Mouse (Mus musculus) intestine, postnatal 0 days (tissue): ENCODE data around the gene Lbhd1. TPM values are rescaled to one million over a fixed set of nuclear protein-coding genes. Genes with fewer than 3 reads are reported as not detected.
"Not testable (repeated sequence)": the region's sequence is repeated elsewhere in the genome, so short reads cannot be mapped to it uniquely, and the experiment has no call there.

Source experiments
- ATAC-seq: fragments of 200-750 bp; cut with Nextera tagmentation; 2 replicates; pipeline ENCODE4 v1.8.0; 2017; ENCODE audit warnings: mild to moderate bottlenecking, moderate TSS enrichment, moderate library complexity
- H3K27ac ChIP-seq: fragments of 300-500 bp; sonication (generic); 2 replicates; pipeline ENCODE4 v1.5.1; 2014; ENCODE audit warnings: mild to moderate bottlenecking, low read depth, low read length, moderate library complexity
- H3K27me3 ChIP-seq: fragments of 300-500 bp; sonication (generic); replicated peaks from 2 replicates; pipeline ENCODE4 v1.6.1; 2014; ENCODE audit warnings: low read length, mixed read lengths; ENCODE audit not compliant: control insufficient read depth, insufficient read depth
- H3K36me3 ChIP-seq: fragments of 300-500 bp; sonication (generic); 2 replicates; pipeline ENCODE4 v1.6.1; 2014; ENCODE audit warnings: mild to moderate bottlenecking, moderate library complexity; ENCODE audit not compliant: control insufficient read depth, insufficient read depth
- H3K4me1 ChIP-seq: fragments of 300-500 bp; sonication (generic); replicated peaks from 2 replicates; pipeline ENCODE4 v1.6.1; 2014; ENCODE audit warnings: antibody characterized with exemption, low read length, mixed read lengths; ENCODE audit not compliant: control insufficient read depth, insufficient read depth
- H3K4me2 ChIP-seq: fragments of 300-500 bp; sonication (generic); replicated peaks from 2 replicates; pipeline ENCODE4 v1.6.1; 2014; ENCODE audit warnings: low read depth, mild to moderate bottlenecking, moderate library complexity
- H3K4me3 ChIP-seq: fragments of 300-500 bp; sonication (generic); 2 replicates; pipeline ENCODE4 v1.5.1; 2014; ENCODE audit warnings: low read depth, low read length
- H3K9ac ChIP-seq: fragments of 300-500 bp; sonication (generic); 2 replicates; pipeline ENCODE4 v1.6.1; 2014; ENCODE audit warnings: mild to moderate bottlenecking, low read depth, low read length
- H3K9me3 ChIP-seq: fragments of 300-500 bp; sonication (generic); 2 replicates; pipeline ENCODE4 v1.6.1; 2016; ENCODE audit warnings: mixed run types; ENCODE audit not compliant: control insufficient read depth
- CTCF ChIP-seq: sonication (generic); IDR thresholded peaks from 2 replicates; pipeline ENCODE4 v1.5.1; 2016; ENCODE audit warnings: low read depth, mild to moderate bottlenecking, control low read depth, antibody characterized with exemption, moderate library complexity
- WGBS: fragments of 180-500 bp; shearing (Covaris S2); extraction: QIAGEN DNeasy Blood & Tissue Kit; methylation state at CpG from one replicate; pipeline ENCODE4 v1.1.7; 2014; 5-methylcytosine and 5-hydroxymethylcytosine counted together
- polyA plus RNA-seq: library from polyadenylated mRNA; unstranded; fragments of >200 nt; fragmentation: Nextera tagmentation; extraction: Ambion mirVana; gene quantifications from 2 replicates; pipeline ENCODE4 v1.2.1, GENCODE M21; 2015

Gene Lbhd1
- polyA plus RNA-seq, 1 experiment from 2014 or later, result 44.6 TPM

GRCm38 (mm10) chr19:8851639-8852038 is 31.9 kb upstream of the Lbhd1 start:
- H3K36me3 ChIP-seq, result peaks cover 13% of the 10 kb centered on the region
- 40% methylated on average over 7 of the region's 7 CpGs for WGBS
- peak overlapping the region; percentile 14; the same call in 1 of the 2 replicates for H3K4me2 ChIP-seq
- no peak overlapping the region for H3K4me3 ChIP-seq
- H3K9me3 ChIP-seq, result no peaks in the 10 kb centered on the region
- no peak overlapping the region for H3K9ac ChIP-seq
- no peaks in the 10 kb centered on the region for H3K4me1 ChIP-seq
- no peak overlapping the region for H3K27ac ChIP-seq
- H3K27me3 ChIP-seq, result no peaks in the 10 kb centered on the region
- no peak for ATAC-seq
- TF ChIP-seq CTCF, result peak; percentile 35

DNA sequence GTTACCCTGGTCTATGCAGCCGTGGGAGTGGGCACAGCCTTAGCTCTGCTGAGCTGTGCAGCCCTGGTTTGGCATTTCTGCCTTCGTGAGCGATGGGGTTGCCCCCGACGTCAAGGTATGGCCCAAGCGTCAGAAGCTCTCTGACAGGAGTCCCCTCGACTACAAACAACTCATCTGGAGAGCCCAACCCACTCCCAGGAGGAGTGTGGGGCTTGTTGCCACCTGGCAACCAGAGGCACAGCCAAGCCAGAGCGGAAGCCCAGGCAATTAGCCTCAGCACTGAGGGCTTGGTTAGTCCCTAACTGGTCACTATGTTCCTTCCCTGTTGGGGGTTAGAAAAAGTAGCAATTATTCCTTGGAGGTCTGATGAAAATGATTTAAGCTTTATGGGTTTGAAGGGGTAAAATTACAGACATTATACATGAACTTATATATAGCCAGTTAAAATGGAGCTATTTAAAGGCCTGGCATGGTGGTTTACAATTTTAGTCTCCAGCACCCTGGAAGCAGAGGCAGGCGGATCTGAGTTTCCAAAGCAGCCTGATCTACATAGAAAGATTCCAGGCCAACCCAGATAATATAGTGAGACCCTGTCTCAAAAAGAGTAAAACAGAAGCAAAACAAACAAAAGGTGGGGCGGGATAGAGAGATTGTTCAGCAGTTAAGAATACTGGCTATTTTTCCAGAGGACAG is 31.1 kb upstream of the Lbhd1 start:
- no peak overlapping the region for H3K4me3 ChIP-seq
- ATAC-seq, result no peak
- 47% methylated on average over 10 of the region's 10 CpGs for WGBS

DNA sequence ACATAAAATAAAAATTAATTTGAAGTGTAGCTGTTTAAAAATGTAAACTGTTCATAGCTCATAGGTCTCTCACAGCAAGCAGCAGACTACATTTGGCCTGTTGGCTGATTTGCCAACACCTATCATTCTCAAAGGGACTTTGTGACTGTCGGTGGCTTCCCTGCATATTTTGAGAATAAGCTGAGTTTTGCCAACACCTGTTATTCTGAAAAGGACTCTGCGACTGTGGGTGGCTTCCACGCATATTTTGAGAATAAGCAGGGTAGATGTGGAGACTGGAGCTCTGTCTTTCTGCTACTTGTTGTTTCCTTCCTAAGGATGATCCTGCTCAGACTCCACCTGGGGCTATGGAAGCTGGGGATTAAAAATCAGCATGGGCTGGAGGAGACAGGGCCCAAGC is 30.4 kb upstream of the Lbhd1 start:
- Histone ChIP-seq H3K4me1 (no peaks in the 10 kb centered on the region), H3K9ac (no peak overlapping the region), H3K9me3 (no peaks in the 10 kb centered on the region), H3K36me3 (no peaks in the 10 kb centered on the region), H3K4me3 (no peak overlapping the region), H3K27ac (no peak overlapping the region), H3K4me2 (no peak overlapping the region), H3K27me3 (no peaks in the 10 kb centered on the region)
- TF ChIP-seq CTCF, result no peak
- 83% methylated on average over 3 of the region's 3 CpGs for WGBS
- no peak for ATAC-seq

More for the DNA sequence above, 31.1 kb upstream of the Lbhd1 start:
- no peak overlapping the region for H3K9ac ChIP-seq
- no peaks in the 10 kb centered on the region for H3K4me1 ChIP-seq
- H3K27ac ChIP-seq, result no peak overlapping the region
- TF ChIP-seq CTCF, result no peak
- H3K4me2 ChIP-seq, result no peak overlapping the region
- no peaks in the 10 kb centered on the region for H3K9me3 ChIP-seq
- H3K36me3 ChIP-seq, result 0 out of 2 replicates have a peak, but pooled peaks cover 6% of the 10 kb centered on the region
- no peaks in the 10 kb centered on the region for H3K27me3 ChIP-seq

DNA sequence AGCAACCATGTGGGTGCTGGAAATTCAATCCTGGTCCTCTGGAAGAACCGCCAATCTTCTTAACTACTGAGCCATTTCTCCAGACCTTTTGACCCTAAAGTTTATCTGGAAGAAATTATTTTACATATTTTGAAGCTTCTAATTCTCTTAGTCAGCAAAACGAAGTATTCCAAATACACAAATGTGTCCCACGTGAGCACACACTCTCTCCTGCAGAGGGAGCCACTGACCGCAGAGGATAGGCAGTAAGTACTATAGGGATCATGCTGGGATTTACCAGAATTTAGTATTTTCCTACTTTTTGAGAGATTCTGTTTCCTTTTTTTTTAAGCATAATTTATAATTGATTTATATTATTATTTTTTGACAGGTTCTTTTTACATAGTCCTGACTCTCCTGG is 25.8 kb upstream of the Lbhd1 start:
- Histone ChIP-seq H3K9ac (no peak overlapping the region), H3K4me2 (no peak overlapping the region), H3K4me3 (no peak overlapping the region), H3K36me3 (no peaks in the 10 kb centered on the region), H3K9me3 (no peaks in the 10 kb centered on the region), H3K4me1 (no peaks in the 10 kb centered on the region), H3K27ac (no peak overlapping the region), H3K27me3 (no peaks in the 10 kb centered on the region)
- 31% methylated on average over 4 of the region's 4 CpGs for WGBS
- peak; percentile 79 for TF ChIP-seq CTCF
- ATAC-seq, result no peak

GRCm38 (mm10) chr19:8859018-8859417 is 24.5 kb upstream of the Lbhd1 start:
- Histone ChIP-seq H3K36me3 (no peaks in the 10 kb centered on the region), H3K9ac (no peak overlapping the region), H3K27ac (no peak overlapping the region), H3K4me1 (no peaks in the 10 kb centered on the region), H3K9me3 (no peaks in the 10 kb centered on the region), H3K4me3 (no peak overlapping the region), H3K27me3 (no peaks in the 10 kb centered on the region), H3K4me2 (no peak overlapping the region)
- 17% methylated on average over 1 of the region's 1 CpGs for WGBS
- peak; percentile 69 for TF ChIP-seq CTCF
- no peak for ATAC-seq

DNA sequence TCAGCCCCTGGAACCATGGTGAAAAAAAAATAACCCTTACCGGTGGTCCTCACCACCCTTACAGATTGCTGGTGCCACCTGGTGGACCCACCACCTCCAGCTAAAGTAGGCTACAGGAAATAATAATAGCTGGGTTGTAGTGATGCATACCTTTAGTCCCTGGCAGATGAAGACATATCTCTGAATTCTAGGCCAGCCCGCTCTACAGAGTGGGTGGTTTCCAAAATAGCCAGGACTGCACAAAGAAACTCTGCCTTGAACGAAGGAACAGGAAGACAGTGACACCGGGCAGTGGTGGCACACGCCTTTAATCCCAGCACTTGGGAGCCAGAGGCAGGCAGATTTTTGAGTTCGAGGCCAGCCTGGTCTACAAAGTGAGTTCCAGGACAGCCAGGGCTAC is 19.3 kb upstream of the Lbhd1 start:
- ATAC-seq, result no peak
- 84% methylated on average over 6 of the region's 6 CpGs for WGBS
- no peak for TF ChIP-seq CTCF
- Histone ChIP-seq H3K4me3 (no peak overlapping the region), H3K27ac (no peak overlapping the region), H3K4me2 (no peak overlapping the region), H3K9me3 (no peaks in the 10 kb centered on the region), H3K27me3 (no peaks in the 10 kb centered on the region), H3K36me3 (no peaks in the 10 kb centered on the region), H3K4me1 (no peaks in the 10 kb centered on the region), H3K9ac (no peak overlapping the region)

GRCm38 (mm10) chr19:8870381-8870780 is 13.2 kb upstream of the Lbhd1 start:
- Histone ChIP-seq H3K4me3 (peak overlapping the region; percentile 80), H3K4me2 (peak overlapping the region; percentile 86), H3K36me3 (peaks cover 22% of the 10 kb centered on the region), H3K27ac (peak overlapping the region; percentile 87; the same call in 1 of the 2 replicates), H3K9ac (peak overlapping the region; percentile 89; the same call in 1 of the 2 replicates)
- H3K27me3 ChIP-seq, H3K9me3 ChIP-seq, H3K4me1 ChIP-seq, ATAC-seq: not testable (repeated sequence)
- WGBS, result 79% methylated on average over 3 of the region's 3 CpGs
